26 mouse cellular contexts compared by ENCODE assay signal in genomic region chr15:100231616-100232525, GRCm38 (mm10). TPM values are rescaled to one million over a fixed set of nuclear protein-coding genes. Genes with fewer than 3 reads are reported as not detected.
A peak's percentile ranks its signal among the peaks of the same experiment; 100 is the strongest.
DNase-seq lines count a peak whose midpoint lies in the region; ATAC-seq and TF ChIP-seq lines count a peak whose summit lies in the region.
"Had no signal": no experiment of that assay in that cellular context is flagged by ENCODE, and none has a peak within 500 bp of the region (broad histone marks: within the 10 kb centered on the region; RNA-seq: fewer than 3 reads in every experiment).

No protein-coding gene starts in this region.

- no peak for TF ChIP-seq CTCF in liver, adult 2 months (IDR thresholded peaks at IDR 0.05; ENCODE audit: low read depth, low read length)

- peaks cover 27% of the 10 kb centered on the region for H3K36me3 ChIP-seq in liver, adult 2 months (ENCODE audit: control insufficient read depth, insufficient read depth, low read length)
- peaks cover 32% of the 10 kb centered on the region for H3K36me3 ChIP-seq in hindbrain, embryonic 14.5 days (replicated peaks; ENCODE audit: control insufficient read depth, insufficient read depth)

- TF ChIP-seq POLR2A in liver, adult 2 months (IDR thresholded peaks at IDR 0.05; ENCODE audit: extremely low read depth, insufficient read depth, low read length): no peak

- no peaks in the 10 kb centered on the region for H3K9me3 ChIP-seq in hindbrain, embryonic 14.5 days (ENCODE audit: control insufficient read depth, low read length)
- H3K9me3 ChIP-seq: forebrain, embryonic 15.5 days; hindbrain, embryonic 13.5 days; midbrain, embryonic 13.5 days; neural tube, embryonic 13.5 days had no signal

- no peak overlapping the region for H3K4me3 ChIP-seq in liver, adult 2 months (ENCODE audit: insufficient read depth, low read depth, low read length)
- H3K4me3 ChIP-seq in hindbrain, embryonic 14.5 days (replicated peaks; ENCODE audit: low read length): no peak overlapping the region
- H3K4me3 ChIP-seq: forebrain, embryonic 15.5 days; hindbrain, embryonic 13.5 days; midbrain, embryonic 13.5 days; neural tube, embryonic 13.5 days had no signal

- H3K4me1 ChIP-seq in liver, adult 2 months (ENCODE audit: control insufficient read depth, insufficient read depth, low read length): peaks cover 13% of the 10 kb centered on the region; the same call in 1 of the 2 replicates
- H3K4me1 ChIP-seq in hindbrain, embryonic 14.5 days (replicated peaks; ENCODE audit: control insufficient read depth, insufficient read depth, low read length): peaks cover 16% of the 10 kb centered on the region; the same call in 1 of the 2 replicates

- no peaks in the 10 kb centered on the region for H3K27me3 ChIP-seq in liver, adult 2 months (ENCODE audit: control insufficient read depth, insufficient read depth, low read length)
- H3K27me3 ChIP-seq in hindbrain, embryonic 14.5 days (ENCODE audit: control insufficient read depth, insufficient read depth, low read length): no peaks in the 10 kb centered on the region
- H3K27me3 ChIP-seq: forebrain, embryonic 15.5 days; hindbrain, embryonic 13.5 days; midbrain, embryonic 13.5 days; neural tube, embryonic 13.5 days had no signal

- H3K9ac ChIP-seq in liver, adult 2 months (ENCODE audit: low read depth, low read length): no peak overlapping the region
- H3K9ac ChIP-seq in hindbrain, embryonic 14.5 days: no peak overlapping the region
- H3K9ac ChIP-seq: forebrain, embryonic 15.5 days; hindbrain, embryonic 13.5 days; liver, embryonic 14.5 days; midbrain, embryonic 13.5 days; neural tube, embryonic 13.5 days had no signal

- H3K4me2 ChIP-seq in hindbrain, embryonic 14.5 days (replicated peaks): no peak overlapping the region
- H3K4me2 ChIP-seq: forebrain, embryonic 15.5 days; hindbrain, embryonic 13.5 days; midbrain, embryonic 13.5 days; neural tube, embryonic 13.5 days had no signal

- peaks cover 42% of the 10 kb centered on the region for H3K79me2 ChIP-seq in liver, adult 2 months (ENCODE audit: control insufficient read depth, insufficient read depth, low read length)

- H3K27ac ChIP-seq in liver, adult 2 months (replicated peaks; ENCODE audit: insufficient read depth, low read depth, low read length): peak overlapping the region; percentile 46
- H3K27ac ChIP-seq in hindbrain, embryonic 14.5 days: no peak overlapping the region
- H3K27ac ChIP-seq: forebrain, embryonic 15.5 days; hindbrain, embryonic 13.5 days; liver, embryonic 14.5 days; midbrain, embryonic 13.5 days; neural tube, embryonic 13.5 days had no signal

- no peak for ATAC-seq in hindbrain, embryonic 14.5 days (ENCODE audit: low FRiP score)
- ATAC-seq: forebrain, embryonic 15.5 days; lung, postnatal 0 days; midbrain, embryonic 13.5 days had no signal

- DNase-seq in adrenal gland, adult 2 months: peak; percentile 56
- no peak for DNase-seq in adrenal gland, postnatal 14 days
- peak; percentile 74 for DNase-seq in liver, adult 2 months (ENCODE audit: extremely low read depth, low read depth, low spot score)
- DNase-seq in liver: no peak
- peak; percentile 73 for DNase-seq in ZHBTc4 (ENCODE audit: low read depth, low spot score)
- peak; percentile 28 for DNase-seq in yolk sac, embryonic 10.5 days (ENCODE audit: low spot score)
- no peak for DNase-seq in hindbrain, embryonic 14.5 days (ENCODE audit: low spot score)
- DNase-seq in left cerebral cortex, adult 18-20 months (ENCODE audit: low spot score in 2 of 2): no peak
- DNase-seq: cerebellum, postnatal 10 days; embryo, embryonic 11 days; gastrocnemius, postnatal 25 days; kidney, postnatal 10 days; spleen, adult 18-20 months had no signal

- WGBS in liver, adult 2 months: 24% methylated on average over 14 of the region's 14 CpGs
- WGBS in hindbrain, embryonic 14.5 days: 87% methylated on average over 14 of the region's 14 CpGs

RNA-seq across cellular contexts. Expression of gene Atf1, which starts 4.3 kb away (rescaled TPM):
- 10 to 100 TPM; 51.9 to 88.4 TPM for total RNA-seq in adrenal gland, adult 2 months (2021)
- 43.6 and 61.8 TPM in 2 replicates for polyA plus RNA-seq in adrenal gland, adult 2 months (2012; rRNA removed)
- total RNA-seq in adrenal gland, postnatal 14 days (2021): 54.4 and 57.4 TPM in 2 replicates
- total RNA-seq in liver, adult 2 months (2014; rRNA removed): 11.2 and 16.8 TPM in 2 replicates
- polyA plus RNA-seq in liver, adult 2 months (2012; rRNA removed): 35.1 and 36.3 TPM in 2 replicates
- polyA plus RNA-seq in hindbrain, embryonic 14.5 days (2014; fragmentation: Nextera tagmentation; extraction: Ambion mirVana): 12.2 and 13.2 TPM in 2 replicates
- total RNA-seq in left cerebral cortex, adult 18-20 months (2021): 10 to 100 TPM; 20.8 to 25.4 TPM

RNA-seq across cellular contexts. Expression of gene Tmprss12, which starts 48.8 kb away (rescaled TPM):
- not detected for total RNA-seq in adrenal gland, adult 2 months (2021)
- not detected in 2 replicates for polyA plus RNA-seq in adrenal gland, adult 2 months (2012; rRNA removed)
- total RNA-seq in adrenal gland, postnatal 14 days (2021): not detected in 2 replicates
- total RNA-seq in liver, adult 2 months (2014; rRNA removed): not detected in 2 replicates
- polyA plus RNA-seq in liver, adult 2 months (2012; rRNA removed): not detected in 2 replicates
- polyA plus RNA-seq in hindbrain, embryonic 14.5 days (2014; fragmentation: Nextera tagmentation; extraction: Ambion mirVana): not detected in 2 replicates
- not detected for total RNA-seq in left cerebral cortex, adult 18-20 months (2021)
- total RNA-seq: gastrocnemius, postnatal 25 days; layer of hippocampus, adult 18-20 months; left cerebral cortex, postnatal 36 days; megakaryocyte progenitor cell, adult 5-6 weeks had no signal
- polyA plus RNA-seq: brain, embryonic 14.5 days; embryonic facial prominence, embryonic 14.5 days; forebrain, embryonic 15.5 days; heart, embryonic 16.5 days; hindbrain, embryonic 13.5 days; intestine, embryonic 14.5 days; liver, embryonic 14.5 days; lung, postnatal 0 days; midbrain, embryonic 13.5 days; neural tube, embryonic 13.5 days had no signal

Comparison
In these comparisons a context has a peak if more than half of its experiments do, and no peak if none do; other contexts are left out.
1. DNase-seq: peak in adrenal gland, adult 2 months (single experiment), liver, adult 2 months (single experiment), ZHBTc4 (single experiment) and yolk sac, embryonic 10.5 days (single experiment); none in adrenal gland, postnatal 14 days (single experiment), liver (single experiment), hindbrain, embryonic 14.5 days (single experiment) and left cerebral cortex, adult 18-20 months (0 of 2).